Mouse (Mus musculus) heart, embryonic 12.5 days (tissue): ENCODE measurements around the gene Kcnq1. TPM values are rescaled to one million over a fixed set of nuclear protein-coding genes. Genes with fewer than 3 reads are reported as not detected.

Experiments used
- ATAC-seq: fragments of 200-750 bp; cut with Nextera tagmentation; 2 replicates; pipeline ENCODE4 v1.8.0; 2017; ENCODE audit warnings: moderate TSS enrichment, moderate library complexity; ENCODE audit not compliant: insufficient number of reproducible peaks, low FRiP score
- H3K27ac ChIP-seq: fragments of 300-500 bp; sonication (generic); 2 replicates; pipeline ENCODE4 v1.5.1; 2016; ENCODE audit warnings: mild to moderate bottlenecking, moderate library complexity; ENCODE audit not compliant: poor library complexity, severe bottlenecking
- H3K27me3 ChIP-seq: fragments of 300-500 bp; sonication (generic); replicated peaks from 2 replicates; pipeline ENCODE4 v1.6.1; 2016; ENCODE audit warnings: mild to moderate bottlenecking, moderate library complexity
- H3K36me3 ChIP-seq: fragments of 300-500 bp; sonication (generic); 2 replicates; pipeline ENCODE4 v1.6.1; 2016; ENCODE audit warnings: mild to moderate bottlenecking, moderate library complexity
- H3K4me1 ChIP-seq: fragments of 300-500 bp; sonication (generic); replicated peaks from 2 replicates; pipeline ENCODE4 v1.6.1; 2016; ENCODE audit warnings: mild to moderate bottlenecking
- H3K4me2 ChIP-seq: fragments of 300-500 bp; sonication (generic); 2 replicates; pipeline ENCODE4 v1.6.1; 2016; ENCODE audit warnings: mild to moderate bottlenecking, moderate library complexity
- H3K4me3 ChIP-seq: fragments of 300-500 bp; sonication (generic); 2 replicates; pipeline ENCODE4 v1.5.1; 2016; ENCODE audit warnings: mild to moderate bottlenecking
- H3K9ac ChIP-seq: fragments of 300-500 bp; sonication (generic); 2 replicates; pipeline ENCODE4 v1.6.1; 2016; ENCODE audit warnings: mild to moderate bottlenecking, moderate library complexity
- H3K9me3 ChIP-seq: fragments of 300-500 bp; sonication (generic); replicated peaks from 2 replicates; pipeline ENCODE4 v1.6.1; 2016; ENCODE audit warnings: mild to moderate bottlenecking, moderate library complexity
- WGBS: fragments of 180-500 bp; shearing (Covaris S2); methylation state at CpG from one replicate; pipeline ENCODE4 v1.1.7; 2016; 5-methylcytosine and 5-hydroxymethylcytosine counted together
- polyA plus RNA-seq: library from polyadenylated mRNA; unstranded; fragments of >200 nt; fragmentation: Nextera tagmentation; extraction: Ambion mirVana; gene quantifications from 2 replicates; pipeline ENCODE4 v1.2.1, GENCODE M21; 2016

The Kcnq1 gene
- polyA plus RNA-seq, 1 experiment from 2014 or later, result 12.9 TPM

DNA sequence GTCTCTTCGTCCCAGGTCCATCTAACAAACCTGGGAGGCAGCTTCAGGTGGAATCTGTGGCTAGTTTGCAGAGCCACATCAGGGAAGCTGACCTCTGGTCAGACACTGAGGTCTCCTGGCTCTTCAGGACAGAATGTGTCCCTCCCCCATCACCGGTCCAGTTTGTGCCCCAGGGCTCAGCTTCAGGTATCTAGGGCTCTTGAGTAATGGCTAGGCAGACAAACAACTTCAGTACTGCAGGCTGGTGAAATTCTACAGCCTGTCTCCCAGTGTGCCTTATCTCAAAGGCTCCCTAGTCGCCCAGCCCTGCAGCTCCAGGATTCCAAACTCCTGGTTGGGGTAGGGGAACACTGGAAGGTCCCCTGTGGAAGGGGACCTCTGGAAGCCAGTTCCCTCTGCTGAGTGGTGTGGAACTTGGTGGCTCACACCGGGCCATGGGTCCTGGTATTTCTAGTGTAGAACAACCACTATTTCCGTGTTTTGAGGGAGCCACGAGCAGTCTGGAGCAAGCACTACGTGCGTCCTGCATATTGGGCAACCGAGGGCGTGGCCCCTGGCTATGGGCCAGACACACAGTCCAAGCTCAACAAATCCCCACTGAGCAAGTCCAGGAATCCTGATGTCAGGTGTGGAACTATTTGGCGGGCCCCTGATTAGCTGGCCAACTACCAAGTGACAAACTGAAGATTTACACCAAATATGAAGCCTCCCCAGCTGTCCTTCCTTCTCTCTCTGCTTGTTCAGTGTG lies 207.6 kb downstream of the Kcnq1 start:
- WGBS, result 41% methylated on average over 11 of the region's 11 CpGs
- no peaks in the 10 kb centered on the region for H3K9me3 ChIP-seq
- no peaks in the 10 kb centered on the region for H3K27me3 ChIP-seq
- peak; percentile 49; the same call in 1 of the 2 replicates for ATAC-seq
- 0 out of 2 replicates have a peak overlapping the region, but pooled peaks have one; percentile 23 for H3K9ac ChIP-seq
- peaks cover 66% of the 10 kb centered on the region for H3K4me1 ChIP-seq
- H3K36me3 ChIP-seq, result no peaks in the 10 kb centered on the region
- no peak overlapping the region for H3K4me3 ChIP-seq
- H3K4me2 ChIP-seq, result peak overlapping the region; percentile 8; the same call in 1 of the 2 replicates
- peak overlapping the region; percentile 70 for H3K27ac ChIP-seq

GRCm38 (mm10) chr7:143318512-143318911 lies 212.3 kb downstream of the Kcnq1 start:
- Histone ChIP-seq H3K9ac (no peak overlapping the region), H3K4me3 (no peak overlapping the region), H3K36me3 (no peaks in the 10 kb centered on the region), H3K9me3 (no peaks in the 10 kb centered on the region), H3K4me1 (peaks cover 49% of the 10 kb centered on the region), H3K27me3 (no peaks in the 10 kb centered on the region), H3K4me2 (no peak overlapping the region), H3K27ac (no peak overlapping the region)
- 31% methylated on average over 5 of the region's 5 CpGs for WGBS
- ATAC-seq, result no peak

DNA sequence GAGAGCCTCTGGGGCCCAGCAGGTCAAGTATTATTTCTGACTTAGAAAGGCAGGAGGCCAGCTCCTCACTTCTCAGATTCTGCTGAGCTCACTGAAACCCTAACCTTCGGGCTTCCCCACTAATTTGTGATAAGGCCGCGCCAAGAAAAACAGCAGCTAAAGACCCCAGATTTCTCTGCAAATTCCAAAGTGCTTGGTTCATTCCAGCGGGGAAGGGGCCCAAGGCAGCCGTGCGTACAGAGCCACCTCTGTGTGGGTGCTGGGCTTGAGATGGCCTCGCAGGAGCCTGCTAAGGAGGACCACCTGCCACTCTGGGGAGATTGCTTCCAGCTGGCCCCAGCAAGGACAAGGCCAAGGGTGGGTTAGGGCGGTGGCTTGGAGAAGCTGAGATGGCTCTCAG lies 214.2 kb downstream of the Kcnq1 start:
- H3K4me2 ChIP-seq, result no peak overlapping the region
- H3K27me3 ChIP-seq, result no peaks in the 10 kb centered on the region
- 0 out of 2 replicates have a peak overlapping the region, but pooled peaks have one; percentile 56 for H3K9ac ChIP-seq
- H3K4me1 ChIP-seq, result peaks cover 30% of the 10 kb centered on the region
- no peaks in the 10 kb centered on the region for H3K36me3 ChIP-seq
- 25% methylated on average over 8 of the region's 8 CpGs for WGBS
- ATAC-seq, result peak; percentile 56; the same call in 1 of the 2 replicates
- H3K27ac ChIP-seq, result peak overlapping the region; percentile 67
- no peak overlapping the region for H3K4me3 ChIP-seq
- no peaks in the 10 kb centered on the region for H3K9me3 ChIP-seq

- H3K36me3 ChIP-seq, result no peaks in the 10 kb centered on the region
- ATAC-seq, result no peak
- no peak overlapping the region for H3K27ac ChIP-seq
- 69% methylated on average over 16 of the region's 16 CpGs for WGBS
- peaks cover 12% of the 10 kb centered on the region for H3K4me1 ChIP-seq
- H3K4me3 ChIP-seq, result no peak overlapping the region
- no peak overlapping the region for H3K4me2 ChIP-seq
- no peak overlapping the region for H3K9ac ChIP-seq
- H3K9me3 ChIP-seq, result no peaks in the 10 kb centered on the region
- no peaks in the 10 kb centered on the region for H3K27me3 ChIP-seq
Observed at GRCm38 (mm10) chr7:143325051-143325450, 218.9 kb downstream of the Kcnq1 start.

GRCm38 (mm10) chr7:143328185-143328915 lies 222.2 kb downstream of the Kcnq1 start:
- H3K27ac ChIP-seq, result no peak overlapping the region
- 87% methylated on average over 18 of the region's 18 CpGs for WGBS
- no peak overlapping the region for H3K9ac ChIP-seq
- no peaks in the 10 kb centered on the region for H3K36me3 ChIP-seq
- H3K4me3 ChIP-seq, result no peak overlapping the region
- no peak for ATAC-seq
- no peaks in the 10 kb centered on the region for H3K27me3 ChIP-seq
- H3K4me1 ChIP-seq, result peaks cover 7% of the 10 kb centered on the region
- no peak overlapping the region for H3K4me2 ChIP-seq
- no peaks in the 10 kb centered on the region for H3K9me3 ChIP-seq

DNA sequence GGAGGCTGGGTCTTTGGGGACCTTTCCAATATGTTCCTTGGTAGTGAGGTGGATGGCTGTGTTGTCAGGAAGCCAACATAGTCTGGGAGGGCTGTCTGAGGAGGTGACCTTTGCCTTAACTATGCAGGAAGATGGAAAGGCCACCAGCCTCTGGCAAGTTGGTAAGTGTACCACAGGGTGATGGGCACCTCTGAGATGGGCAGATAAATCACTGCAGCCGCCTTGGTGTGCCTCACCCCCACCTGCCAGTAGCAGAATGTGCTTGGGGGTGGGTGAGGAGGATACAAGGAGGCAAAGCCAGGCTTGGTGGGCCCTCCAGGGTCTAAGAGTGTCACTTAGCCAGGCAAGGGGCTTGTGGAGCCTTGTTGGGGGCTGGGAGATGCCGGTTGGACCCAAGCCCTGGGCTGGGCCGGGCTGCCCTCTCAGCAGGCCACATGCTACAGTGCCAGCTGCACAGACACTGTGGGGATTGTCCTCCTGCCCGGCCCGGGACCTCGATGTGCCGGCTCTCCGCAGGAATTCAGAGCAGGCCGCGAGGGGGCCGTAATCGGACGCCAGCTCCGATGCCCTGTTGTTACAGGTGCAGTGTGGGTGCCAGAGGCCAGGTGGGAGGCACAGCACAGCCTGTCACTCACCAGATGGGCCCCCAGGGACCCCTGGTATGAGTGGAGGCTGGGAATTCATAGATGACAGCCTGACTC lies 223.1 kb downstream of the Kcnq1 start:
- no peak overlapping the region for H3K9ac ChIP-seq
- no peak overlapping the region for H3K27ac ChIP-seq
- H3K36me3 ChIP-seq, result no peaks in the 10 kb centered on the region
- no peaks in the 10 kb centered on the region for H3K27me3 ChIP-seq
- 83% methylated on average over 14 of the region's 14 CpGs for WGBS
- no peak overlapping the region for H3K4me2 ChIP-seq
- ATAC-seq, result no peak
- no peak overlapping the region for H3K4me3 ChIP-seq
- peaks cover 14% of the 10 kb centered on the region for H3K4me1 ChIP-seq
- H3K9me3 ChIP-seq, result no peaks in the 10 kb centered on the region

DNA sequence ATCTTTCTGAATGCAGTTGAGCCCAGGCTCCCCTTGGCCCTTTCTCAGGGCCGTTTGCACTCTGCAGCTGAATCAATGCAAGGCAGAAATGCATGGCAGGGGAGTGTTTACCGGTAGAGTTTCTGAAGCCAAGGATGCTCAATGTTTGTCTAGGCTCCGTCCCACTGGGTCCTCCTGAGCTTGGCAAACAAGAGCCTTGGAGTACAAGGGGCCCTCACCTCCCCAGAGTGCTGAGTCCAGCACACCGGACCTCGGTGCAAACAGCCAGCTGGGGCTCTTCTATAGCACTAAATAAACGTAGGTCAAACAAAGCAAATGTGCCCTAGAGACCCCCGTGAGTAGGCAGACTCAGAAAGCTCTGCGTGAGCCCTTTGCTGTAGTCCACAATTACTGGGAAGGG lies 226.9 kb downstream of the Kcnq1 start:
- Histone ChIP-seq H3K9ac (no peak overlapping the region), H3K27me3 (no peaks in the 10 kb centered on the region), H3K4me1 (peaks cover 14% of the 10 kb centered on the region), H3K4me3 (no peak overlapping the region), H3K27ac (no peak overlapping the region), H3K9me3 (0 out of 2 replicates have a peak, but pooled peaks cover 3% of the 10 kb centered on the region), H3K36me3 (no peaks in the 10 kb centered on the region), H3K4me2 (no peak overlapping the region)
- no peak for ATAC-seq
- 65% methylated on average over 8 of the region's 8 CpGs for WGBS

- H3K4me1 ChIP-seq, result peaks cover 14% of the 10 kb centered on the region
- no peak for ATAC-seq
- H3K4me3 ChIP-seq, result no peak overlapping the region
- 0 out of 2 replicates have a peak, but pooled peaks cover 3% of the 10 kb centered on the region for H3K9me3 ChIP-seq
- peak overlapping the region; percentile 16; the same call in 1 of the 2 replicates for H3K27ac ChIP-seq
- H3K9ac ChIP-seq, result no peak overlapping the region
- no peaks in the 10 kb centered on the region for H3K36me3 ChIP-seq
- WGBS, result 36% methylated on average over 4 of the region's 4 CpGs
- H3K4me2 ChIP-seq, result no peak overlapping the region
- no peaks in the 10 kb centered on the region for H3K27me3 ChIP-seq
Observed at GRCm38 (mm10) chr7:143333604-143334003, 227.4 kb downstream of the Kcnq1 start.

GRCm38 (mm10) chr7:143338690-143339089 lies 232.5 kb downstream of the Kcnq1 start:
- 0 out of 2 replicates have a peak, but pooled peaks cover 3% of the 10 kb centered on the region for H3K9me3 ChIP-seq
- peaks cover 32% of the 10 kb centered on the region for H3K4me1 ChIP-seq
- WGBS, result 81% methylated on average over 4 of the region's 4 CpGs
- H3K4me2 ChIP-seq, result no peak overlapping the region
- H3K4me3 ChIP-seq, result no peak overlapping the region
- no peak for ATAC-seq
- H3K27me3 ChIP-seq, result no peaks in the 10 kb centered on the region
- no peaks in the 10 kb centered on the region for H3K36me3 ChIP-seq
- no peak overlapping the region for H3K27ac ChIP-seq
- no peak overlapping the region for H3K9ac ChIP-seq

- Histone ChIP-seq H3K36me3 (no peaks in the 10 kb centered on the region), H3K4me2 (no peak overlapping the region), H3K27ac (peak overlapping the region; percentile 67; the same call in 1 of the 2 replicates), H3K9me3 (0 out of 2 replicates have a peak, but pooled peaks cover 3% of the 10 kb centered on the region), H3K27me3 (0 out of 2 replicates have a peak, but pooled peaks cover 5% of the 10 kb centered on the region), H3K4me3 (no peak overlapping the region), H3K9ac (no peak overlapping the region), H3K4me1 (peaks cover 33% of the 10 kb centered on the region)
- ATAC-seq, result no peak
- 73% methylated on average over 15 of the region's 15 CpGs for WGBS
Observed at GRCm38 (mm10) chr7:143340601-143341281, 234.6 kb downstream of the Kcnq1 start.
